Mouse (Mus musculus): Measurements from ENCODE around the gene Kmo.

Kmo gene

GRCm38 (mm10) chr1:175619814-175620431 is at the start of gene Kmo:
Gene Kmo (plus strand): TSS chr1:175620381.
- in situ Hi-C loops (cut with MboI, MseI): no loop called here

DNA sequence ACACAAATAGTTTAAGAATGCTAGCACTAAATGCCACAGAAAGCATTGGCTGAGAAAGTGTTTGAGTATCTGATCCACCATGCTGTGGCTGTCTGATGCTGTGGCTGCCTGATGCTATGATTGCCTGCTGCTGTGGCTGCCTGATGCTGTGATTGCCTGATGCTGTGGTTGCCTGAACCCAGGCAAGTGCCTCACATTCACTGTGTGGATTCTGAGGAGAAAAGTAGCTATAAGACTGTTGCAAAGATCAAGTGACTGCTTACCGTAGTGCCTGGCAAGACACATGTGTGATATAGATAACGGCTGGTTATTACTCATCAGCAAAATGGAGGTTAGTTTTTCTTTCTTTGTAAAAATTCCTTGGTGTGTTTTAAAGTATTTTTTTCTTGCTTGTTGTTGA is 46.1 kb upstream of the Kmo start:
- in situ Hi-C loops (cut with MboI, MseI): no loop called here

DNA sequence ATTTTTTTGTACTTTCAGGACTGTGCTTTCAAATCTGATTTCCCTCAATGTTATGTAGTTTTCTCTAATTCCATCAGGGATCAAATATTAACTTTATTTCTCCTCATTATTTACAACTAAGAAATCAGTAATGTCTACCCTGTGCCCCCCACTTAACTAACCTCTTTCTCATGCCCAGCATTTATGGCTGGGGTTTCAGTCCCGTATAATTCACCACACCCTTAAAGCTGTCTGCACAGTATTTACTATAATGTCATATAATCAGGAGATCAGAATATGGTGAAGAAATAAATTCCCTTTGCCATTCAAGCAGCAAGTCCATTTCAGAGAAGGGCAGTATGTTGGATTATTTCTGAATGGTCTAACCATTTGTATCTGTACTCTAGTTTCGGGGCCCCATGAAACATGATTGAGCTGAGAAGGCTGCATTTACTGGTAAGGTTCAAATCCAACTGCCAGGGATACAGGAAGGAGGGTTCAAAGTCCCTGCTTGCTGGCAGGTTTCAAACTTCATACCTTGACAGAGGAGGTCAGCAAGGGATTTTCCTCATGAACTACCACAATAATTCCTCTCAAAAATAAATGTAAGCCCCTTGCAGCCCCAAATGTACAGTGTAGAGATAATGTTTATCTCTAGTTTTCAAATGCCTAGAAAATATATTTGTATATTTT is 41.6 kb upstream of the Kmo start:
- in situ Hi-C loops (cut with MboI, MseI): no loop called here

GRCm38 (mm10) chr1:175579598-175580235 is 40.5 kb upstream of the Kmo start:
- in situ Hi-C loops (cut with MboI, MseI): no loop called here

DNA sequence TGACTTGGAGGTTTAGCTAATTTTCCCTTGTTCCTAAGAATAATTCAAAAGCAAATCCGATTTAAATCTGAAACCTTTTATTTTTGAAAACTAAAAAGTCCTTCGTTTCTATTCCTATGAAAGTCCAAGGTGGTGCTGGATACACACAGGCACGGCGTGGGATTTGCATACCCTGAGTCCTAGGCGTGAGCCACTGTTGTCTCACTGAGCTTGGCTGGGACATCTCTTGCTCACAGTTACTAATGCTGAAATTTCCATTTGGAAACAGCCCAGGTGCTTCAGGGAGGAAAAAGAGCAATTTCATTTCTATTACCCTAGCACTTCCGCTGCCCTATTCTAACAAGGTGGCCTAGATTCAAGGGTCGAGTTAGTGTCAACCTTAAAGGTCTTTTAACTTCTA is 39.8 kb upstream of the Kmo start:
- in situ Hi-C loops (cut with MboI, MseI): no loop called here

GRCm38 (mm10) chr1:175582799-175583198 is 37.4 kb upstream of the Kmo start:
- in situ Hi-C loops (cut with MboI, MseI): no loop called here

DNA sequence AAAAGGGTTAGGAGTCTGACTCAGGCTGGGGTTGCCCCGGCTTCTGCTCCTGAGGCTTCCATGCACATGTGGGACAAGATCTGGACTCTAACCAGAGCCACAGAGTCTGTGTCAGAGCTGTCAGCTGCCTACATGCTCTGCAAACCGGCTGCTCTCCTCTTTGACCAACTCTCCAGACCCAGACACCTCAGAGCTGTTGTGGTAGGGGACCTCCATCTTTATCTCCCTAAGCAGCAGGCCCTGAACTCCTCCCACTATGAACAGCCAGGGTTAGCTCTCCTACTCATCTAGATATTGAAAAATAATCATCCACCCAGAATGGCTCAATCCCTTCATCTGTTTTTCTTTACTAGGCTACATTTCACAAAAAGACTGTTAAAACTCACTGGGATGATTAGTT is 34.9 kb upstream of the Kmo start:
- in situ Hi-C loops (cut with MboI, MseI): no loop called here

GRCm38 (mm10) chr1:175586656-175587055 is 33.5 kb upstream of the Kmo start:
- in situ Hi-C loops (cut with MboI, MseI): no loop called here

GRCm38 (mm10) chr1:175592832-175593231 is 27.3 kb upstream of the Kmo start:
- in situ Hi-C loops (cut with MboI, MseI): no loop called here

GRCm38 (mm10) chr1:175602231-175602630 is 17.9 kb upstream of the Kmo start:
- in situ Hi-C loops (cut with MboI, MseI): no loop called here

DNA sequence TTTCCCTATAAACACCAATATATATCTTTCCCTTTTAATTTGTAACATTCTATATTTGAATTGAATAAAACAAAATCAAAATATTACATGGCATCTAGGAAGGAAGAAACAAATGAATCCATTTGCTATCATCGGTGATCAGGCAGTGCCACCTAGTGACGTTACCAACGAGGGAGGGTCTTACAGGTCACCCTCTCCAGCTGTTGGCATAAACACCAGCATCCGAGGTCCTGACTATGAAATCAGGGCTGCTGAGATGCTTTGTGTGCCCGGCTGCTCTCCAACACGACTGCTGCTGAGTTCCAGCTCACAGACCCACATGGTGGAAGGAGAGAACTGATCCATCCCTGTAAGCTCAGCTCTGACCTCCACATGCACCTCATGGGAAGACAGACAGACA is 16.8 kb upstream of the Kmo start:
- in situ Hi-C loops (cut with MboI, MseI): no loop called here

DNA sequence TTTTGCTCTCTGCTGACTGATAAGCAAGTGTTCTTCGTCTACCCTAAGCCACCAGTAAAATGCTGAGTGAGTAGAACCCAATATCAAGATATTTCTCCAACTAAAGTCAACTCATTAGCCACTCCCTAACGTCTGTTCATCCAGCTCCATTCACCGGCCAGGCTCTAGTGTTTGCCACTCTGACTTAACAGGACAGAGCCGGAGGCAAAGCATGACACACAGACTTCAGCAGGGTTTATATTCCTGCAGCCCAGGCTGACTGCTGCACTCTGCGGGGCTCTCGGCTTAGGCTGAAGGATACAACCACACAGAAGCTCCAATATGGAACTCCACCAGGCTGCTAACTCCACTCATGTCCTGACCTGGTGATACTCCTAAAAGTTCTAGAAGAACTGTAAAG is 12.9 kb upstream of the Kmo start:
- in situ Hi-C loops (cut with MboI, MseI): no loop called here

DNA sequence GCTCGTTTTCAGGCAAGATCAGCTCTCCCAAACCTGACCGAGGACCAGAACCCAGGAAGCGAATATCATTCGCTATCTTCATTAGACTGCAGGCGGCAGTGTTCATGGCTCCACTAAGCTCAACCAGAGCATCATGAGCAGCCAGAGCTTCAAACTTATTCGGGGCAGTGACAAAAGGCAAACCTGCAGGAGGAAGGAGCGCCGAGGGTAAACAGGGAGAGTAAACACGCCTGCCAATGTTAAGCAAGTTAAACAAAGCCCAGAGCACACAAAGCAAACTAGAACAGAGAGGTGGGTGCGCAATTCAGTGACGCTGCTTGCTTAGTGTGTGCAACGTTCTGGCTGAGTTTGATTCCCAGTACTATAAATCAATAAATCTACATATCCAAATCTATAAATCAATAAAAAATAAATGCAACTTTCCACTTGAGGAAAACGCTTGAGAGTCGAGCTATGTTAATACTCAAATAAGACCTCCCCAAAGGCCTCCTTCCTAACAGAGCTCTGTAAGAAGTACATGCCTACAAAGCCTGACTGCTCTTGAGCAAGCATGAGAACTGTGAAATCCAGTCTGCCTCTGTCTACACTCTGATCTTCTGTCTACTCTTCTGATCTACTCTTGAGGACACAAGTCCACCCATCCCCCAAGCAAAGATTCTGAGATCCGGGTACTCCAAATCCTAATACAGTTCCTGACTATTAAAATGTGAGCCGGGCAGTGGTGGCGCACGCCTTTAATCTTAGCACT is 12.2 kb upstream of the Kmo start:
- in situ Hi-C loops (cut with MboI, MseI): no loop called here

- in situ Hi-C loops (cut with MboI, MseI): no loop called here
Measured at GRCm38 (mm10) chr1:175608708-175609107, 11.5 kb upstream of the Kmo start.

DNA sequence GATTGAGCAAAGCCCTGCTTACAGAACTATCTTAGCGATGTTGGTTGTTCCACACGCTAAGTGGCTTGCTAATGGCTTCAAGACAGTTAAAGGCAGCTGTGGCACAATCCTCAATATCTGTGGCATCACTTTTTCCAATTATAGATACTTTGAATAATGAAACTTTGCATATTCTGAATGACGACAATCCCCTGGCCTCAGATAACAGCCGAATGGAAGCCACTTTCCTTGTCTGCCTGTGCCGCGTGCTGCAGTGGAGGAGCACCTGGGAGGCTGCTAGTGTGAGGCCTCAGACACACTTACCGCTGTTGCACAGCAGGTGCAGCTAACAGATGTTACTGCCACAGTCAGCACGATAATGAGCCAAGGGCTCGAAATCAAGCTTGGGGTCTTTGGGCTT is 5.2 kb upstream of the Kmo start:
- in situ Hi-C loops (cut with MboI, MseI): no loop called here

GRCm38 (mm10) chr1:175623656-175624055 is 3.5 kb downstream of the Kmo start:
- in situ Hi-C loops (cut with MboI, MseI): no loop called here

DNA sequence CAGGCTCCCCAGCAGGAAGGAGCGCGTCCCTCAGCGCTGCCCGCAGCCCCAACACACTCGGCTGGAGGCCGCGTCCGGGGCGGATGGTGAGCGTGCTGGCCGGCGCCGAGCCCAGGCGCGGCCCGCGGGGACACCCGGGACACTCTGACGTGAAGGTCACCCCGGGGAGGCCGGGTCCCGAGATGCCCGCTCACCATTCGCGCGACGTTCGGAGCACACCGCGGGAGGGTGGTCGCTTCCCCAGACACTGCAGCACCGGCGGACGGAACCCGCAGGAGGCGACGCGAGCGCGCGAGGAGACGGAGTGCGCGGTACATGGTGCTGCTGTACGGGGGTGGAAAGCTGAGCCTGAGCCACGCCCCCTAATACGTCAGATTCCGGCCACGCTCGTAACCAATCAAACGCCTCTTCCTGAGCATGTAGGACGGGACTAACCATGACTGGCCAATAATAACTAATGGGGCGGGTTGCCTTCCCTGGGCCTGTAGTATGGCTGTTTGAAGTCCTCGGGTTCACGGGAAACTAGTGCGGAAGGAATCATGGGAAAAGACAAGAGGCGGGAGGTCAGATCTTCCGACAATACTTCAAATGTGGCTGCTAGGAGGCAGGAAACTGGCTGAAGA is 5.2 kb downstream of the Kmo start, which contains the start of gene Fh1:
Gene Fh1 (minus strand): TSS at position 379 of the 623 bp plus-strand sequence.
- in situ Hi-C loops (cut with MboI, MseI): loop anchor here (25.0 kb wide), 1 partner anchor 1212 kb away; no protein-coding TSS in a partner anchor

DNA sequence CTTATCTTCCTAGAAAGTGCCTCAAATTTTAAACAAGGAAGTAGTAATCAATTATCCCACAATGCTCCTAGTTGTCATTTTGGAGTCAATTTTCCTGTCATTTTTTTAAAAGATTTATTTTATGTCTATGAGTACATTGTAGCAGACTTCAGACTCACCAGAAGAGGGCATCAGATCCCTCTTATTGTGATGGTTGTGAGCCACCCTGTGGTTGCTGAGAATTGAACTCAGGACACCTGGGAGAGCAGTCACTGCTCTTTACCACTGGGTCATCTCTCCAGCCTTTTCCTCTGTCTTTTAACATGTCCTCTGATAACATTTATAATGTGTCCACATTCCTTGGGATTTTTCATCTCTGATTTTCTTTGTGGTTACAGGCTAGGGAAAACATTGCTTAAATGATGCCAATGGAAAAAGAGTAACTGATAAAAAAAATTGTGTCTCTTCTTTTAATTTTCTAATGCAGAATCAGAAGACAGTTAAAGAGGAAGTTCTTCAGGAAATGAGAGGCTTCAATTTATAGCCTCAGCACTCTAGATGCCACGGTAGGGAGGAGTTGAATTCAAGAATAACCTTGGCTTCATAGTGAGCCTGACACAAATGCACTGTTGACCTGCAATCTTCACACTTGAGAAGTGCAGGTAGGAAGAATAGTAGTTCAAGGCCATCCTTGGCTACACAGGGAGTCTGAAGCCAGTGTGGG is 6.0 kb downstream of the Kmo start:
- in situ Hi-C loops (cut with MboI, MseI): loop anchor here (25.0 kb wide), 1 partner anchor 1211 kb away; no protein-coding TSS in a partner anchor

DNA sequence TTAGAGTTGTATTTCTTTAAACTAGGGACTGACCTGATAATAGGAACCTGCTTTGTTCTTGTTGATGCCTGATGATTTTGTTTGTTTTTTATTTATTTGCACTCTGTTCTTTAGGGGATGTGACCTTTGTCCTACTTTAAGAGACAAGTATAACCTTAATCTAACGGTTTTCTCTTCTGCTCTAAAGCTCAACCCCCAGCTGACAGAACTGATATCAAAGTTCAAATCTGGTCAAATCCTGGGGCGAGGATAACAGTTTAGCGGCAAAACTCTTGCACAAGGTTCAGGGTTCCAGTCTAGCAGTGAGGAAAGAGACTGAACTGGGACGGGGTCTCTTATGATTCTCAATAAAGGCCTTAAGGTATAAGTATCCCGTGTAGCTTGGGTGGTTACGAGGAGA is 9.1 kb downstream of the Kmo start:
- in situ Hi-C loops (cut with MboI, MseI): loop anchor here (25.0 kb wide), 1 partner anchor 1208 kb away; no protein-coding TSS in a partner anchor

DNA sequence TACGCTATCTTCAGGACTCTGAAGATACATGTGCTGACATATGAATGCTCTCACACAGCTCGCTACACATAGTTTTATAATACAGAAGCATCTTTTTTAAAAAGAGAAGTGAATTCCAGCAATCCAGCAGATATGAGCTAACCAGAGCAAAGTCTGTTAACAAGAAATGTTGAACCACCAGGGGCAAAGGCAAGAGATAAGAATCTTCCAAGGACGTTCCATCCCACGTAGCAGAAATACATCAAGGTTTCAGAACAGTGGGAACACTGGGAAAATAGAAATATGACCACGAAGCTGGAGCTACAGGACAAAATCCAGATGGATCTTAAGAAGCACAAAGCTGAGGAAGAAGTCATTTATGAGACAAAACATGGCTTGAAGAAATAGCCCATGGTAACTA is 10.2 kb downstream of the Kmo start:
- in situ Hi-C loops (cut with MboI, MseI): loop anchor here (5.0 to 25.0 kb wide), 3 partner anchors 62 to 1207 kb away; partner anchors contain the start of genes Chml, Exo1 and Opn3

DNA sequence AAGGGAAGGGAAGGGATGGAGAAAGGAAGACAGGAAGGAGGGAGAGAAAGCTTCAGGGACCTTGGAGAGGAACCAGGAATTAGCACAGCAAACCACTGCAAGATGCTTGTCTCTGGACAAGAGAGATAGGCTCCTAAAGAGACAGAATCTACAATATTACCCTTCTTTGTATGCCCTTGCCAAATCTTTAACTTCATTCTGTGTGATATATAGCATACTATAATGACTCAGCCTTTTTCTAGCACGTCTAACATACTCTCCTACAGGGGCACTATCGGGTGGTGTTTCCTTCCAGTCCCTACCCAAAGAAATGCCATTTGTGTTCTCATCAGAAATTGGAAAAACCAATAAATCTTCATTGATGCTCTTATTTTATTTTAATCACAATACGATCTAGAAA is 10.9 kb downstream of the Kmo start:
- in situ Hi-C loops (cut with MboI, MseI): loop anchor here (5.0 to 25.0 kb wide), 3 partner anchors 61 to 1206 kb away; partner anchors contain the start of genes Chml, Exo1 and Opn3
